Mouse (Mus musculus) gastrocnemius, adult 8-10 months (tissue): Measurements from ENCODE around the gene Gm20671. TPM values are rescaled to one million over a fixed set of nuclear protein-coding genes. Genes with fewer than 3 reads are reported as not detected.
"Not testable (repeated sequence)": the region's sequence is repeated elsewhere in the genome, so short reads cannot be mapped to it uniquely, and the experiment has no call there.

Experiments used
- DNase-seq, 2 experiments: peaks; one replicate each; pipeline ENCODE4 v3.0.0; 2022; ENCODE audit warnings: low spot score in 2 of 2
- total RNA-seq, 4 experiments: library from RNA; stranded (reverse); gene quantifications; 2 replicates each; pipeline ENCODE4 v1.2.4; 2022

Gm20671 gene
- under 1 TPM in 2 of 4 experiments, not detected in 2; 0.25 to 0.29 TPM for total RNA-seq

GRCm38 (mm10) chr5:32827009-32827408 is at the start of gene Gm20671:
Gm20671 (minus strand) TSS chr5:32827109.
- no peak for DNase-seq

DNA sequence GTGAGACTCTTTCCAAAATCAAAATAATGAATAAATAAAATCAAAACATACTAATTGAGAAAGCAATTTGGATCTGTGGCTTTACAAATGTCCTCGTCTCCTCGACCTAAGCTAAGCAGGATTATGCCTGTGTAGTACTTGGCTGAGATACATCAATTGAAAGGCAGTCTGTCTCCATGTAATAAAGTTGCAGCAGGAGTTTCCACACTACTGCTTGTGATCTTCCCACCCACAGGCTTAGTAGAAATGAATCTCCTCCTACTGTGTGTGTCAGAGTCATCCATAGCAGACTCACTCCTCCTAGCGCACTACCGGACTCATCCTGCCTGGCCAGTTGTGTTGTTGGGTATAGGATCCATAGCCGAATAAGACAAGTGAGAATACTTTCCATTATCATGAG is 45.4 kb upstream of the Gm20671 start:
- DNase-seq = no peak

DNA sequence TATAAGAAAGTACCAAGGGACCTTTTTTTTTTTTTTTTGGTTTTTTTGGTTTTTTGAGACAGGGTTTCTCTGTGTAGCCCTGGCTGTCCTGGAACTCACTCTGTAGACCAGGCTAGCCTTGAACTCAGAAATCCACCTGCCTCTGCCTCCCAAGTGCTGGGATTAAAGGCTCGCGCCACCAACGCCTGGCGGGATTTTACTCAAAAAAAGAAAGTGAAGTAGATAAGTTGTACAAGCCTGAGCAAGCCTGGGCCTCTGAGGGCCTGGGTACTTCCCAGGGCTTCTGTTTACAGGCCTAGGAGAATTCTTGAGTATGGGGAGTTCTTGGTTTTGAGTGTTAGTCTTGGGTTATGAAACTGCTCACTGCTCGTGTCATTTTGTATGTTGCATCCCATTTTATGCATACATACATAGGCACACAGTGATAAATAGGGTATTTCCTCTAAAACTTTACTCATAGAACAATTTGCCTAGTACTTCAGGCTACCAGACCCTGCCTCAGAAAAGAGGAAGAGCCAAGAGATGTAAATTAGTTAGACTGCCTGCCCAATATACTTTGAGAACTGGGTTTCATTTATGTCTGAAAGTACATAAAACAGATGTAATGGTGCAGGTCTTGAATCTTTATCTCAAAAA is 42.6 kb upstream of the Gm20671 start:
- DNase-seq = no peak

DNA sequence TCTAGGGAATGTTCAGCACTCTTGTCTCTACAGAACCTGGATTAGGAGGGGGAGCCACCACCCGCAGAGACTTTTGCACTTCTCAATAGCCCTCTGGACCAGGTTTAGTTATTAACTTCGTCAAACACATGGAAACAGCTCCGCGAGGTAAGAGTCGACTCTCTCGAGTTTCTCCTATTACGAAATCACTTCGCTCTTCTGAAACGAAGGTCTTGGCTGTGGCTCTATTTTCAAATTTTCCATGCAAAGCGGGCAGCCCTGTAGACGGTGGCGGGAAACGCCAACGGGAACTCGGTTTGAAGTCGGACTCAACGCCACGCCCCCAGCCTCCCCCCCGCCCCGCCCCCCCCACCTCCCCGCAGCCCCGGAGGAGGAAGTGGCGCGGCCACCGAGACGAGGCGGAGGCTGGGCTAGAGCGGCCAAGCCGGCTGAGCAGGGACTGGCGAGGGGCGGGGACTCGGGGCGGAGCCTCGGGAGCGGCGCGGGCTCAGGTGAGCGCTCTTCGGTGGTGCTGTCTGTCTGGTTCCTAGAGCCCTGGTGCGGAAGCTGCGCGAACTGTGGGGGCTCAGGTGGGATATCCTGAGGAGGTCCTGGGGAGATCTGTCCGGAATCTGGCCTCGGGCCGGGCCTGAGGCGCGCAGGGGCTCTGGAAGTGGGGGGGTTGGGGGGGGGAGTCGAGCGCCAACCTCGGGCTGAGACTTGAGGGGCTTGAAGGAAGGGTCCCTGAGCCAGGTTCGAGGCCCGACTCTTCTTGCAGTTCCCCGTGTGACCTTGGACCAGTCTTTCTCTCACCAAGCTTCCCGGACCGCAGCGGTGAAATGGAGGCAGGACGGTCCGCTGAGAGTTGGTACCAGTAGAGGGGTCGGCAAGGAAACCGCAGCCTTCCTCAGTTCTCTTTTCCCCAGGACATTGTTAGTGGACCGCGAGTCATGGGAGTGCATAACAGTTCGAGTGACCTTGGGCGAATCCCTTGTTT is 36.6 kb upstream of the Gm20671 start, which contains the start of gene Depdc5:
Gene Depdc5, plus strand, starts transcription at position 449 of the 976 bp plus-strand sequence.
- peak; percentile 89 to 93 for DNase-seq

GRCm38 (mm10) chr5:32862469-32863132 is 35.7 kb upstream of the Gm20671 start:
- no peak for DNase-seq

GRCm38 (mm10) chr5:32861082-32861481 is 34.2 kb upstream of the Gm20671 start:
- no peak for DNase-seq

GRCm38 (mm10) chr5:32857781-32858220 is 30.9 kb upstream of the Gm20671 start:
- peak in 1 of 2 experiments; percentile 4 for DNase-seq

DNA sequence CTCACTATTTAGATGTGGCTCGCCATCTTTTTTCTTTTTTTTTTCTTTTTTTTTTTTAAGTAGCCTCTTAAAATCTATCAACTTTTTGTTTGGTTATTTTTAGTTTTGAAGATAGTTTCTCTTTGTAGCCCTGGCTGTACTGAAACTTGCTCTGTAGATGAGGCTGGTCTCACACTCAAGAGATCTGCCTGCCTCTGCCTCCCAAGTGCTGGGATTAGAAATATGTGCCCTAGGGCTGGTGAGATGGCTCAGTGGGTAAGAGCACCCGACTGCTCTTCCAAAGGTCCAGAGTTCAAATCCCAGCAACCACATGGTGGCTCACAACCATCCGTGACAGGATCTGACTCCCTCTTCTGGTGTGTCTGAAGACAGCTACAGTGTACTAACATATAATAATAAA is 28.4 kb upstream of the Gm20671 start:
- DNase-seq = not testable (repeated sequence)

DNA sequence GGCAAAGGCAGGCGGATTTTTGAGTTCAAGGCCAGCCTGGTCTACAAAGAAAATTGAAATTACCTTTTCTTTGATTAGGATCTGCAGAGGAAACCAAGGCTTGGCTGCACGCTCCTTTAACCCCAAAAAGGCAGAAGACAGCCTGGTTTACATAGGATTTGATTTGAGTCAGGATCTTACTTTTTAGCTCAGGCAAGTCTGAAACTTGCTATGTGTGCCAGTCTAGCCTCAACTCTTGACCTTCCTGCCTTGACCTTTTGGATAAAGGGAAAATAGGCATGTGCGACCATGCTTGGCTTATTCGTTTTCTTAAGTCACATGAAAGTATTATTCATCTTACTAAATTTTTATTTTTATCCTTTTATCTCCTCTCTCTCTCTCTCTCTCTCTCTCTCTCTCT is 27.9 kb upstream of the Gm20671 start:
- DNase-seq = no peak

DNA sequence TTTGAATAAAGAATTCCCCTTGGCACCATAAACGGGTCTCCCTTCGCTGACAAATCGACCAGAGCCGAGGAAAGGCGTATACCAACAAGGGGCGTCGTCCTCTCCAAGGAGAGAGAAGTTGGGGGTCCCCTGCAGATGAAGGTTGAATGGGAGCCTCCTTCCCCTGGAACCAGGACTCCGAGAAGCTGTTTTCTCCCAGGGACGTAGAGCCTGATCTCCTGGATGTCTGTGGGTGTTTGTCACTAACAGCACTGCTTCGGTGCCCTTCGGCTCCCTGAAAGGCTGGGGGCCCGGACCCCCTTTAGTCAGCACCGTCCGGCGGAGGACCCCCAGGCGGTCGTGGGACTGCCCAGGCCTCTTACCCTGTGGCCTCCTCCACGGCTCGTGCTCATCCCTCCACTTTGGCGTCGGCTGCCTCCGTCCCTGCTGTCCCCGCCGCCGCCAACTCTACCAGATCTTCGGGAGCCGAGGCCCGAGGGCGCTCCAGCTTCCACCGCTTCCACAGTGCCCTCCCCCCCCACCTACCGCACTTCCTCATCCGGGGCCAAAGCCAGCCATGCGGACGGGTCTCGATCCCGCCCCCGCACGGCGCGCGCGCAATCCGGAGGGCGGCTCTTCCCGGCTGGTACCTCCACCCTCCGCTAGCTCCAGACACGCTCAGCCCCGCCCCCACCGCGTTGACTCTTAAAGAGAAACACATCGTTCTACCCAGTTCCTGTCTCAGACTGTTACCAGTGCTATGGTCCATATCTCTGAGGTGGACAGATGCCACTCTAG is 27.0 kb upstream of the Gm20671 start, which contains the start of gene Prr14l:
Gene Prr14l, minus strand, starts transcription at position 526 of the 777 bp plus-strand sequence.
- DNase-seq = peak; percentile 98

GRCm38 (mm10) chr5:32852026-32852425 is 25.1 kb upstream of the Gm20671 start:
- no peak for DNase-seq

GRCm38 (mm10) chr5:32849580-32849979 is 22.7 kb upstream of the Gm20671 start:
- not testable (repeated sequence) for DNase-seq

DNA sequence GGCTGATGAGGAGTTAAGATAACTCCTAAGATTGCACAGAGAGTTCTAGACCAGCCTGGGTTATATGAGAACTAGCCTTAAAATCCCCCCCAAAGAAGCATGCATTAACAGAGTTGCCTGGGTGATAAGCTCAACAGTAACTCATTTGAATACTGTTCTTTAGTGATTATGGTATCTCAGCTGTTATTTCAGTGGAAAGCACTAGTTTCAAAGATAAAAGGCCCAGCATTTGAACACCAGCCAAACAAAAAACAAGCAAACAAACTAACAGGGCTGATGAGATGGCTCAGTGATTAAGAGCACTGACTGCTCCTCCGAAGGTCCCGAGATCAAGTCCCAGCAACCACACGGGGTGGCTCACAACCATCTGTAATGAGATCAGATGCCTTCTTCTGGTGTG is 22.3 kb upstream of the Gm20671 start:
- DNase-seq = no peak

DNA sequence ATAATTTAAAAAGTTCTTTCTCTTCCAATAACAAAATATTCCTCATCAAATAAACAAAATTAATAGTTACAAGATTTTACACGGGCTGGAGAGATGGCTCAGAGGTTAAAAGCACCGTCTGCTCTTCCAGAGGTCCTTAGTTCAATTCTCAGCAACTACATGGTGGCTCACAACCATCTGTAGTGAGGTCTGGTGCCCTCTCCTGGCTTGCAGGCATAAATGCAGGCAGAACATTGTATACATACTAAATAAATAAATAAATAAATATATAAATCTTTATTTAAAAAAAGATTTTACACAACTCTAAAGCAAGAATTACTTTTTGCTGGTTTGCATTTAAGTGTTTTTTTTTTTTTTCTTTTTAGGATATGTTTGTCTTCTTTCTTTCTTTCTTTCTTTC is 13.1 kb upstream of the Gm20671 start:
- no peak for DNase-seq

DNA sequence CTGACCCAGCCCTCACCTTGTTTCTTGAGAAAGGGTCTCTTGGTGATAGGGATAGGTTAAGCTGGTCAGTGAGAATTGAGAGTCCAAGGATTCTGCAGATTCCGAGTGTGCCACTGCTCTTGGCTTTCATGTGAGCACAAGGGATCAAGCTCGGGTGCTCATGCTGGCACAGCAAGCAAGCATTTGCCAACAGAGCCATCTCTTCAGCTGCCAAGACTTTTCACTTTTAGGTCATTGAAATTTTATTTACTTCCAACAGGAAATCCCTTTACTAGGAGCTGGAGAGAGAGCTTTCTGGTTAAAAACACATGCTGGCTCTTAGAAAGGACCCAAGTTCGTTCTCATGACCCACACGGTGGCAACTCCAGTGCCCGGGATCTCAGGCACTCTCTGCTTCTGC is 10.1 kb upstream of the Gm20671 start:
- DNase-seq = no peak

GRCm38 (mm10) chr5:32834497-32834896 is 7.6 kb upstream of the Gm20671 start:
- no peak for DNase-seq

DNA sequence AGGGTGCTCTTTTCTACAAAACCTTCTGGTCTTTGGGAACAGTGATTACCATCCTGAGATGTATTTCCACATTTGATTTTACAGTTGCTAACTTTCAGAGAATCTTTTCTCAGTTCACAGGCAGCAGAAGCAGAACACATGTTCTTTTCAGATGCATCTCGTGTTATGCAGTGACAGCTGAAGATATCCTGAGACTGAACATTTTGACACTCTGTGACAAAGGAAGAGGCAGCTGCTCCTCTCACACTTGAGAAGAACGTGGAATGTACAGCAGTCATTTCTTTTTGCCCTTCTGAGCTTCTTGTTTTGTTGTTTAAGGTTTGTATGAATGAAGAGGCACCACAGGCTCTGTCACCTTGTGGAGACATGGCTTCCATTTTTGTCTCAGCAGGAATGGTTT is 3.1 kb upstream of the Gm20671 start:
- no peak for DNase-seq

DNA sequence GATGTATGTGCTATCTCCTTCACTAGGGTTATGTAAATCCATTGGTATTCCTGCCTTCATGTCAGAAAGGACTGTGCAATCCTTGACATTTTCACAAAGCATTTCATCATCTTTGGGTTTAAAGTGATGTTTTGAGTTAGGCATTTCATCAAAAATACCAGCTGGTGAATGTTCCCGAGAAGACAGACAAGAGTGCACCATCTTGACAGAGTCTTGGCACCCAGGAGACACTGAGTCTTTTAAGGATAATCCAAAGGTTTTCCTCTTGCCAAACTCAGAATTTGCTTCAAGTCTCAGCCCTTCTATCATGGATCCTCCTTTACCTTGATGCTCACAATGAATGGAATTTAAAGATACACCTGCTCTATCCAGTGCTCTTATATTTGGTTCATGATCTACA is 1.9 kb upstream of the Gm20671 start:
- not testable (repeated sequence) for DNase-seq

GRCm38 (mm10) chr5:32820471-32820870 is 6.4 kb downstream of the Gm20671 start:
- DNase-seq = no peak

- no peak for DNase-seq
These were observed 11.5 kb downstream of the Gm20671 start for GRCm38 (mm10) chr5:32815396-32815795.

- not testable (repeated sequence) for DNase-seq
These were observed 40.5 kb downstream of the Gm20671 start for GRCm38 (mm10) chr5:32786454-32786853.
